Mouse (Mus musculus) lung, postnatal 14 days (tissue): Measurements from ENCODE around the gene Dcaf8.
A peak's percentile ranks its signal among the peaks of the same experiment; 100 is the strongest.

Source experiments
- DNase-seq: peaks from one replicate; pipeline ENCODE4 v3.0.0; 2021

Dcaf8 gene

GRCm38 (mm10) chr1:172198316-172198715 is 50.4 kb downstream of the Dcaf8 start:
- no peak for DNase-seq

GRCm38 (mm10) chr1:172198996-172199395 is 51.1 kb downstream of the Dcaf8 start:
- DNase-seq = no peak

GRCm38 (mm10) chr1:172200161-172200560 is 52.3 kb downstream of the Dcaf8 start:
- DNase-seq = no peak

GRCm38 (mm10) chr1:172200871-172201447 is 53.1 kb downstream of the Dcaf8 start:
- no peak for DNase-seq

- no peak for DNase-seq
Observed at GRCm38 (mm10) chr1:172201967-172202880, 54.3 kb downstream of the Dcaf8 start.

GRCm38 (mm10) chr1:172202894-172203522 is 55.1 kb downstream of the Dcaf8 start:
- DNase-seq = no peak

- DNase-seq = no peak
Observed at GRCm38 (mm10) chr1:172203566-172203965, 55.7 kb downstream of the Dcaf8 start.

GRCm38 (mm10) chr1:172204033-172204813 is 56.3 kb downstream of the Dcaf8 start:
- DNase-seq = no peak

- no peak for DNase-seq
Observed at GRCm38 (mm10) chr1:172204814-172205740, 57.2 kb downstream of the Dcaf8 start.

- DNase-seq = no peak
Observed at GRCm38 (mm10) chr1:172205741-172206087, 57.8 kb downstream of the Dcaf8 start.

- peak; percentile 87 for DNase-seq
Observed at GRCm38 (mm10) chr1:172206141-172206917, 58.4 kb downstream of the Dcaf8 start, which contains the start of gene Pea15a. Gene Pea15a (minus strand): TSS chr1:172206804.

GRCm38 (mm10) chr1:172207111-172207584 is 59.3 kb downstream of the Dcaf8 start:
- no peak for DNase-seq

- DNase-seq = no peak
Observed at GRCm38 (mm10) chr1:172212776-172213175, 64.9 kb downstream of the Dcaf8 start.

GRCm38 (mm10) chr1:172213771-172214170 is 65.9 kb downstream of the Dcaf8 start:
- DNase-seq = no peak

GRCm38 (mm10) chr1:172214748-172215147 is 66.9 kb downstream of the Dcaf8 start:
- peak; percentile 49 for DNase-seq

GRCm38 (mm10) chr1:172217148-172217547 is 69.3 kb downstream of the Dcaf8 start:
- DNase-seq = peak; percentile 94

GRCm38 (mm10) chr1:172218164-172218910 is 70.5 kb downstream of the Dcaf8 start:
- no peak for DNase-seq

GRCm38 (mm10) chr1:172219451-172220406 is 71.8 kb downstream of the Dcaf8 start, which contains the start of gene Casq1:
Gene Casq1 (minus strand): TSS chr1:172219868.
- DNase-seq = no peak

- peak; percentile 78 for DNase-seq
Observed at GRCm38 (mm10) chr1:172220414-172220813, 72.5 kb downstream of the Dcaf8 start.
